Mouse (Mus musculus): ENCODE results near the gene Ank3.

DNA sequence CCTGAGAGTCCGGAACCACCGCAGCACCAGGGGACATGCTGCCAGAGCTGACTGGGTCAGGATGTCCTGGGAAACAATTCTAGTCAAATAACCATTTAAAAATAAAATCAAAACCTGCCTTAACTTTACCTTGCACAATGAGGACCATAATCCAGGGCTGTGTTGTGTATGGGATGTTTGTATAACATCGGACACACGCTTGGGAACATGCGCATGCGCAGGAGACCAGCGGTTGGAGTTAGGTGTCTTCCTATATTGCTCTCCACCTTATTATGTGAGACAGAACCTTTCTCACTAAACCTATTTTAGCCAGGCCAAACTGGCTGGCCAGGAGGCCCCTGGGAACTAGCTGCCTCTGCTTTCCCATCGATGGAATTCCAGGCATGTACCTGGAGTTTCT lies 13.4 kb upstream of the Ank3 start:
- no peak for TF ChIP-seq CTCF (IDR thresholded peaks at IDR 0.05; ENCODE audit: extremely low read depth, insufficient read length, insufficient replicate concordance, low read depth, low read length)
- TF ChIP-seq POLR2A (IDR thresholded peaks at IDR 0.05; ENCODE audit: low read depth, low read length): no peak
